Mouse (Mus musculus): Measurements from ENCODE around the gene 1810013L24Rik.
"Not testable (repeated sequence)": the region's sequence is repeated elsewhere in the genome, so short reads cannot be mapped to it uniquely, and the experiment has no call there.

Gene 1810013L24Rik

DNA sequence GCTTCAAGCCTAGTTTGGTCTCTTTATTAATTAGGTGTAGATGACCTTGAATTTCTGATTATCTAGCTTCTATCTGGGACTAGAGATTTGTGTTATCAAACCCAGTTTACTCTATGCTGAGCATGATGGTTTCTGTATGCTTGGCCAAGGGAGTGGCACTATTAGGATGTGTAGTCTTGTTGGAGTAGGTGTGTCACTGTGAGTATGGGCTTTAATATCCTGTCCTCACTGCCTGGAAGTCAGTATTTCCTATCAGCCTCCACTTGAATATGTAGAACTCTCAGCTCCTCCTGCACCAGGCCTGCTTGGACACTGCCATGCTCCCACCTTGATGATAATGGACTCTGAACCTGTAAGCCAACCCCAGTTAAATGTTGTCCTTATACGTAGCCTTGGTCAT, 7.0 kb downstream of the 1810013L24Rik start:
- no peak for DNase-seq (ENCODE audit: low read depth, low spot score)

DNA sequence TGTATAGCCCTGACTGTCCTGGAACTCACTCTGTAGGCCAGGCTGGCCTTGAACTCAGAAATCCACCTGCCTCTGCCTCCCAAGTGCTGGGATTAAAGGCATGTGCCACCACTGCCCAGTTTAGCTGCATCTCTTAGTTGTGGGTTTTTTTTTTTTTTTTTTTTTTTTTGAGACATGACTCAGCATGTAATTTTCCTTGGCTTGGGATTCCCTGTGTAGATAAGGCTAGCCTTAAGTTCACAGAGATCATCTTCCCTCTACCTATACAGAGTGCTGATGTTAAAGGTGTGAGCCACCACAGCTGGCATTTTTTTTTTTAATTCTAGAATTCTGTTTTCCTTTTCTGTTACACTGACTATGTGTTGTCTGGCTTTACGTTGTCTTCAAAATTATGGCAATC, 7.7 kb downstream of the 1810013L24Rik start:
- DNase-seq (ENCODE audit: low read depth, low spot score) = no peak

DNA sequence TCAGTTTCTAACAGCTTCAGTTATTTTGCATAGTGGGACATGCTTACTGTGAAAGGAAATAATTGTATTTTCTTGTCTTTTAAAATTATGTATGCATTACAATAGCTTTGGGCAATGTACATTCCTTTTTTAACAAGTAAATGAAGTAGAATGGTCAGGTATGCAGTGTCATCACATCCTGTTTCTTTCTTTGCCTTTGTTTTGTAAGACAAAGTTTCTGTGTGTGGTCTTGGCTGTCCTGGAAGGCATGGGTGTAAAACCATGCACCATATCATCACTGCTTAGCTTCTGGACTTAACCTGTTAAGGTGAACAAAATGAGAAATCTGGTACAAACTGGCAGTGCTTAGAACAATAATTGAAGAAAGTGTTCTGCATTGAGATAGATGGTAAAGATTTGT, 9.0 kb downstream of the 1810013L24Rik start:
- DNase-seq (ENCODE audit: low read depth, low spot score) = peak; percentile 58

DNA sequence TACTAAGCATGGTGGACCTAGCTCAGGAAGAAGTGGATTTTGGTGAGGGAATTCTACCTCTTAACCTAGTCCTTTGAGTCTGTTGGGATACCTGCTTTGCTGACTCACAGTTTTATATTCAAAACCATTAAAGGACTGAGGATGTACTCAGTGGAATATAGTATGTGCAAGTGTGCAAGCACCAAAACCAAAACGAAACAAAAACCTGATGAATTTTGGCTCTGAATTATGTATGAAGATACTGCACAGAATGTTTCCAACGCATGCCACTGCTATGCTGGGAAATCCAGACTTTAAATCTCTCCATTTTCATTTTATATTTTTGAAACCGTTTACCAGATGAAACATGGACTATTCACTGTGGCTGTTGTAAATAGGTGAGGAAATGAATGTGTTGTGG, 10.7 kb downstream of the 1810013L24Rik start:
- no peak for DNase-seq (ENCODE audit: low read depth, low spot score)

DNA sequence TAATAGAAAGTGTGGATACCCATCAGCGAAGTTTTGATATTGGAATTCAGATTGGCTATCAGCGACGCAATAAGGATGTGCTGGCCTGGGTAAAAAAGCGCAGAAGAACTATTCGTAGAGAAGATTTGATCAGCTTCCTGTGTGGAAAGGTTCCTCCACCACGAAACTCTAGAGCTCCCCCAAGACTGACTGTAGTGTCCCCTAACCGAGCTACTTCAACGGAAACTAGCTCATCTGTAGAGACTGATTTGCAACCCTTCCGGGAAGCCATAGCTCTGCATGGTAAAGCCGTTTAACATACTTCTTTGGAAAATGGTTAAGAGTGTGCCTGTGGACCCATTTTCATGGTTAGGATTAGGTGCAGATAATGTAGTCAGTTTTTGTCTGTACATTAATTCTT, 13.1 kb downstream of the 1810013L24Rik start:
- DNase-seq (ENCODE audit: low read depth, low spot score) = no peak

DNA sequence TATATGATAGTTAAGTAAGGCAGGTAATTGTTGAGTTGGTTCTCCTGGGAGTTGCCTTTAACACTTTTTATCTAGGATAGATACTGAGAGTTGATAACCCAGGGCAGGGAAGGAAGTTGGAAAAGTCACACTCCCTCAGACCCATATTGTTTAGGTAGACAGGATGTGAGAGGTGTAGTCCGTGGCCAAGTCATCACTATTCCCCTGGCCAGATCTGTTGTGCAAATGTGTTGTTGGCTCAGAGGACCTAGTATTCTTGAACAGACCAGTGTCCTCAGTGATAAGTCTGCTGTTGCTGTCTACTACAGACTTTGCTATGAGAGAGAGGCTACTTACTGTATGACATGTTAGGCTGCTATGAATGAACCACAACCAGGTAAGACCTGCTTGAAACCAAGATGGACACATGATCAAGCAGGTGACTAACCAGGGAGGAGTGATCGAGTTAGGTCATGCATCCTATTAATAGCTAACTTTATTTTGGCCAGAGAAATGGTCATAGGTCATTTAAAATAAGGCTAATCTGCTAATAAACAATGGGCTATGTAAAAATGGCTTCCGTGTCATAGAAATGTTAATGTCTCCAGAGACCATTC, 13.8 kb downstream of the 1810013L24Rik start:
- no peak for DNase-seq (ENCODE audit: low read depth, low spot score)

DNA sequence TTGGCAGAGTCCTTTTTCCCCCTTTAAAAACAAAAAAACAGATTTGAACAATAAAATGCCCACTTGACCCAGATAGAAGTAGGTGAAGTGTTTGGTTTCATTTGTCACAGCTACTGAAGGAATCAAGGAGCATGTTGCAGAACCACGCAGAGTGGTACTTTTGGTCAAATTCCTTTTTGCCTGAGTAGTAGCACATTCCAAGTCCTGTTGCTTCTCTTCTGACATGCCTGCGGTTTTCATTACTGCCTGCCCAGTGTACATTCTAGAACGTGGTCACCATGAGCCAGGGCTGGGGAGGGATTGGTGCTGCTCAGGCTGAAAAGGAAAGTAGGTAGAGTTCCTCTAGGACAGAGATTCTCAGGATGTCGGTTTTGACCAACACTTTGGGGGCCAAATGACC, 16.1 kb downstream of the 1810013L24Rik start:
- DNase-seq (ENCODE audit: low read depth, low spot score) = no peak

GRCm38 (mm10) chr16:8848309-8849068, 18.6 kb downstream of the 1810013L24Rik start:
- no peak for DNase-seq (ENCODE audit: low read depth, low spot score)

- no peak for DNase-seq (ENCODE audit: low read depth, low spot score)
Observed at GRCm38 (mm10) chr16:8849929-8850328, 20.0 kb downstream of the 1810013L24Rik start.

DNA sequence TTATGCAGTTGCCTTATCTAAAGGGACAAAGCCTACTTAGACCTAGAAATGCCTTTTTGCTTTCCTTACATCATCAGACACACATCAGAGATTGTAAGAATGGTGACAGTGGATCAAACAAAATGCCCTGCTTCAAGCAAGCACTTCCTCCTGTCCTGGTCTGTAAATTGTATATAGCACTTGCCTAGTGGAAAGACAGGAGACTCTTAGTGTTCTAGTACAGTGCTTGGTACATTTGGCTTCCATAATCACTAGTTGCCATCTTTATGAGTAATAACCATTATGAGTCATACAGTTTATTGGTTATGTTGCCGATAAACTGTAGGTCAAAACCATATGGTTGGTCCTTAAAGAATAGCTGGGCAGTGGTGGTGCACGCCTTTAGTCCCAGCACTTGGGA, 25.2 kb downstream of the 1810013L24Rik start:
- DNase-seq (ENCODE audit: low read depth, low spot score) = no peak

DNA sequence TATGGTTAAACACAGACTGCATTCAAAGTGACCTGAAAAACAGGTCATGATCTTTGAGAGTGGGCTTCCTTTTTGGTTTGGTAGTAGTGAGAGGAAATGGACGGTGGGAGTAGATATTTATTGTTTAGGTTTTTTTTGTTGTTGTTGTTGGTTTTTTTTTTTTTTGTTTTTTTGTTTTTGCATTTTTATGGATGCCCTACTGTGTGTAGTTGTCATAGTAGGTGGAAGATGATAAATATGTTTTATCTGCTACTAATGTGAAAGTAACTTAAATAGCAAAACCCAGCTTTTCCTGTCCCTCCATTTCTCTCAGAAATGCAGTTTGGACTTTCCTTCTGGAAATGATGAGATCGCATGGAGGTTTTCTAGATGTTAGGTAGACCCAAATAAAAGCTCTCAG, 26.9 kb downstream of the 1810013L24Rik start:
- DNase-seq (ENCODE audit: low read depth, low spot score) = no peak

GRCm38 (mm10) chr16:8862336-8862987, 32.6 kb downstream of the 1810013L24Rik start:
- DNase-seq (ENCODE audit: low read depth, low spot score) = no peak

DNA sequence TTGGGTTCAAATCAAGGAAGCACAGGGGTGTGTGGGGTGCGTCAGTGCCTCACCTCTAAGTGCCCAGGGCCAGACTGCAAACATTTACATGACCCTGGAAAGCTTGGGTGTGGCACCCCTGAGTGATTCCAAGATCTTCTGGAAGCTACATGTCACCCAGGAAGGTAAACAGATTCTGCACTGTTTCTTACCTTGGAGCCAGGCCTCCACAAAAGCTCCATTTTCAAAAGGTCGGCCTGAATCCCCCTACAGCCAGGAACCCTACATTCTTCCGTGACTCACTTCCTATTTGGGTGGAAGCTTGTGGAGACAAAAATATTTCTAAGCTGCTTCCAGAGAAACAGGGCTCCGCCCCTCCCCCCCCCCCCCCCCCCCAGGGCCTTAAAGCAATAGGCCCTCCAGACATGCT, 34.3 kb downstream of the 1810013L24Rik start:
- no peak for DNase-seq (ENCODE audit: low read depth, low spot score)

DNA sequence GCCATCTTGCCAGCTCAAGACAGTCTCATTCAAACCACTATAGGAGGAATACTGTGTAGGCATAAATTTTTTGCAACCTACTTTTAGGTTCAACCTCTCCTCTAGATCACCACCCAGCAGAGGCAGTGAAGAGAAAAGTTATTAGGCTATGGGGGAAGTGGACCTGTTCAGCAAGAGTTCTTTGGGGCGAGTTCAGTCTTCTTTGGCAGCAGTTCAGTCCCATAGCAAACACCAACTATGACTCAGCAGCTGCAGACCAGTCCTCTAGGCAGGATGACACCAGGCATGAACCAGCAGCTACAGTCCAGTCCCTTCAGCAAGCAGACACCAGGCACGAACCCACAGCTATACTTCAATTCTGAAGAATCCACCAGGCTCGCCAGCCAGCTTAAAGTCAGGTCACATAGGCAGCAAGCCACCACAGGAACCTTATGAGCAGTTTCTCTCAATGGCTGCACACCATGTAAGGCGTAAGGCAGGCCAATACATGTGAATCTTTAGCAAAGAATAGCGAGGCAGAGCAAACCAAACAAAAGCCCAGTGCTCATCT, 37.6 kb downstream of the 1810013L24Rik start:
- DNase-seq (ENCODE audit: low read depth, low spot score) = no peak

- DNase-seq (ENCODE audit: low read depth, low spot score) = no peak
Observed at GRCm38 (mm10) chr16:8868506-8868905, 38.6 kb downstream of the 1810013L24Rik start.

DNA sequence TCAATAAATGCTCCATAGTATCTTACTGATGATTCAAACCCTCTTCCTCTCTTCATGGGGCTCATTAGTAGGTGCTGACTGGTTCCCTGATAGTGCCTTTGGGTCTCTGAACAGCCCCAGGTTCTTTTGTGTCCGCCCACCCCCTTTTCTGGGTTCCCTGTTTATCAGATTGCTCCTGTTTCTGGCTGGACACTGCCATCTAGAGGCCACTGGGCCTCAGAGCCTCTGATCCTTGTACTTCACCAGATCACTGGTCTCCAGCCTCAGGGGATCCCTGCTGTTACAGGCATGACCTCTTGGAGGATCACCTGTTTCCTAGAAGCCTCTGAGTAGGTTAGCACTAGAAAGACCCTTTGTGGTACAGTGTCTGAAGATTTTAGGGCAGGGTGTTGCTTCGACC, 39.8 kb downstream of the 1810013L24Rik start:
- DNase-seq (ENCODE audit: low read depth, low spot score) = peak; percentile 94

DNA sequence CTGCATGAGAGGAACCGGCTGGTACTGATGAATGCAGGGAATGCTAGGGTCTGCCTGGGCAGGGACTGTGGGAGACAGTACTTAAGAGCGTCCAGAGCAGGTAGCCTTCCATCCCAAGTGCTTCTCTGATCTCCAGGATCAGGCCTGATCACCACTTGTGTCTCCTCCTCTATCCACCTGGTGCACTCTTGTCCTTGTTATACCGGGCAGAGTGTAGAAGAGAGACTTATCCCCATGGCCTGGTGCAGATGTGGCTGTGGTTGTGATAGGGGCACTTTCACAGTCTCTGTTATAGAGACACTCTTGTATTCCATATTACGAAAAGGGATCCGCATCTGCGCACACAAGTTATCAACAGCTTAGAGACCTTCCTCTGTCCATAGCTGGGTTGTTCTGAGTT, 41.5 kb downstream of the 1810013L24Rik start:
- no peak for DNase-seq (ENCODE audit: low read depth, low spot score)

DNA sequence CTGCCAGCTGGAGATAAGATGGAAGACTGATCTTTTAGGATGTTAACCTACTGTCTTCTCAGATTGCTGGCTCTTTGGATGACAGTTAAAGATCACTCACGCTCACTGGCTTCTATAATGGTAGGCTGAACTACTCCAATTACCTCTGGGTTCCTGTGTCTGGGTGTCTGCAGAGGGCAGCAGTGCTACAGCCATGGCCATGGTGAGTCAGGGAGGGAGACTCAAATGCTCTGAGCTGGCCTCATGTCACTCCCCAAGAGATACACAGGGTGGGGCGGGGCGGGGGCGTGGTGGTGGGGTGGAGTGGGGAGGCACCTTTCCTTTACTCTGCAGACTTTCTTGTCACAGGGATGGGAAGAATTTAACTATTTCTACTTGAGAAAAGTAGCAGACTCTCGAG, 42.1 kb downstream of the 1810013L24Rik start:
- DNase-seq (ENCODE audit: low read depth, low spot score) = no peak

- no peak for DNase-seq (ENCODE audit: low read depth, low spot score)
Observed at GRCm38 (mm10) chr16:8872486-8872885, 42.6 kb downstream of the 1810013L24Rik start.

- no peak for DNase-seq (ENCODE audit: low read depth, low spot score)
Observed at GRCm38 (mm10) chr16:8880076-8880475, 50.2 kb downstream of the 1810013L24Rik start.

GRCm38 (mm10) chr16:8883674-8884241, 53.9 kb downstream of the 1810013L24Rik start:
- DNase-seq (ENCODE audit: low read depth, low spot score) = peak; percentile 93

DNA sequence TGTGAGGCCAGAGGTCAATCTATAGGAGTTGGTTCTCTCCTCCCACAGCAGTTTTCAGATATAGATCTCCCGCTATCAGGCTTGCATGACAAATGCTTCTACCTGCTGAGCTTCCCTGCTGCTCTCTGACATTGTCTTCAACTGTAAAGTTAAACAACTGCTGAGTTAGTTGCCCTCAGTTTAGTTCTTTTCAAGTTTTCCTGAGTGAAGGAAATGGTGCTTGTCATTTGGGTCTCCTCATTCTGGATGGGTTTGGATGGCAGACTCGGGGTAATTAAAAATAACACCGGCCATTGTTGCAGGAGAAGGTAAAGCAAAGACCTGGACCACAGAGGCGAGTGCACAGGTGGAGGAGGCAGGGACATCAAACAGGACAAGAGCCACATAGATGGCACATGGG, 64.3 kb downstream of the 1810013L24Rik start:
- DNase-seq (ENCODE audit: low read depth, low spot score) = not testable (repeated sequence)

Measured in ZHBTc4 (cell line).